Mouse (Mus musculus) hematopoietic stem cell, adult 5-6 weeks (primary cell): ENCODE measurements at regions not wholly inside any gene's neighbourhood (a gene's known extent, or its start where the extent isn't known, plus 50 kb on each side); places are given as distances from the start of the nearest gene placed in this dataset.

ENCODE experiments used
- ATAC-seq, 2 experiments: fragments of 125-278 bp in 1 of 2; replicated peaks in 1 of 2; 2 replicates each; pipeline ENCODE4 v1.8.0; 2016 to 2017; ENCODE audit warnings: inconsistent platforms in 2 of 2, mild to moderate bottlenecking in 2 of 2, moderate number of reproducible peaks in 2 of 2, low read depth in 1 of 2, moderate TSS enrichment in 1 of 2; ENCODE audit not compliant: low FRiP score in 2 of 2, poor library complexity in 2 of 2, severe bottlenecking in 2 of 2, insufficient read depth in 1 of 2, low TSS enrichment in 1 of 2

DNA sequence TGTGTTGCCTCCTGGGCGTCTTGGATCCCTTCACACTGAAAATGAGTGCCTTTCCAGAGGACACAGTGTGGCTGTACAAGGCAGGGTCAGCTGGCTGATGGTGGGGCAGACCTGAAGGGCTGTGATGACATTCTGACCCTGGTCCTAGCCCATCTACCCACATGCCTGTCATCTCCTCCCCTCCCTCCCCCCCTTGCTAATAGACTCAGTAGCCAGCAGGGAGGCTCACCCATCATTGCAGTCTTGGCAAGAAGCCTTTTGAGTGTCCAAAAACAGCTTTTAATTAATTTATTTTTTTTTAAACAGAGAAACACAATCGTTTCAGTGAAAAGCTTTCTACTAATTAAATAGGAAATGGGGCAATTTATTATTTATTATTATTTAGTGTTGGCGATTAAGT, 67.0 kb upstream of the Ssx2ip start:
- ATAC-seq = no peak

DNA sequence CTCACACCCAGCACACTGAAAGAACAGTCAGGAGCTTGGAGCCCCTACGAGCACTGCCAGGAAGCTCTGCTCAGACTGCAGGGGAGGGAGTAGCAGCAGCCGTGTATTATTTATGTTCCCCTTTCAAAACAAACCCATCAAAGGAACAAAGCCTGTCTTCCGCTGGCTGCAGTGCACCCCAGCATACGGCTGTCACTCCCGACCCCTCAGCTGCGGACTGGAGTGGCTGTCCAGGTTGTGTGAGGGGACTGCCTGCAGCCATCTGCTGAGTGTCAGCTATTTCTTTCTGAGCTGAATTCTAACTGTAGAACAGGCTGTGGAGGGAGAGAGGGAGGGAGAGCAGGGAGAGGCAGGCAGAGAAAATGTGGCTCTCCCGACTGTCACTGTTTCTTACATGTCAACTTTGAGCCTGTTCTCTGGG, 66.6 kb upstream of the Ssx2ip start:
- peak; percentile 68 to 79 for ATAC-seq

GRCm38 (mm10) chr3:146338445-146338844, 66.0 kb upstream of the Ssx2ip start:
- ATAC-seq = no peak

GRCm38 (mm10) chr3:146340316-146341055, 64.0 kb upstream of the Ssx2ip start:
- ATAC-seq = no peak

DNA sequence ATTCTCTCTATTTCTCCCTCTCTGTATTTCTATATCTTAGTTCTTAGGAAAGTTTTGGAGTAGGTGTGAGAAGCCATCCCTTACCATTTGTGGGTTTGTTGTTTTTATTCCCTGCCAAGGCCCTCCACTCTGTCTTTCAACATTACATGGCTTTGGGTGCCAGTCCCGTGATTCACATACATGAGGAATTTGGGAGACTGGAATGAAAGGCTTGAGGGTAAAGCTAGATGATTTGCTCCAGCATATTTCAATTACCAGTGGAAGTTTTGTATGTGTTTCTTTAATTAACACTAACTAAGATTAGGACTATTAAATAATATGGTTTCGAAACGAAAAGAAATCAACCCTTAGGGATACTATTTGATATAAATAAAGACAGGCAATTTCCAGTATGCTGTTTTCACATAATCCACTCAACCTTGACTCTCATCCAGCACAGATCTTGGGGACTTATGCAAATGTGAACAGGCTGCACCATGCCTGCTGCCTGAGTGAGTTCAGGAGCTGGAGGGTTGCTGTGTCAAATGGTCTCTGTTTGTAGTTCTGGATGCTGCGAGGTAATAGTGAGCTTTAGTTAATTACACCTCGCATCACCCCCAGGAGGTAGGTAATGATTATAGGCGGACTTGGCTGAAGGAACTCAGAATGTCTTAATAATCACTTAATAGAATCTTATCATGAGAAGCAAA, 62.6 kb upstream of the Ssx2ip start:
- no peak for ATAC-seq

GRCm38 (mm10) chr3:146342727-146343126, 61.7 kb upstream of the Ssx2ip start:
- ATAC-seq = no peak

GRCm38 (mm10) chr3:146343649-146344401, 60.6 kb upstream of the Ssx2ip start:
- peak; percentile 68 to 70 for ATAC-seq

DNA sequence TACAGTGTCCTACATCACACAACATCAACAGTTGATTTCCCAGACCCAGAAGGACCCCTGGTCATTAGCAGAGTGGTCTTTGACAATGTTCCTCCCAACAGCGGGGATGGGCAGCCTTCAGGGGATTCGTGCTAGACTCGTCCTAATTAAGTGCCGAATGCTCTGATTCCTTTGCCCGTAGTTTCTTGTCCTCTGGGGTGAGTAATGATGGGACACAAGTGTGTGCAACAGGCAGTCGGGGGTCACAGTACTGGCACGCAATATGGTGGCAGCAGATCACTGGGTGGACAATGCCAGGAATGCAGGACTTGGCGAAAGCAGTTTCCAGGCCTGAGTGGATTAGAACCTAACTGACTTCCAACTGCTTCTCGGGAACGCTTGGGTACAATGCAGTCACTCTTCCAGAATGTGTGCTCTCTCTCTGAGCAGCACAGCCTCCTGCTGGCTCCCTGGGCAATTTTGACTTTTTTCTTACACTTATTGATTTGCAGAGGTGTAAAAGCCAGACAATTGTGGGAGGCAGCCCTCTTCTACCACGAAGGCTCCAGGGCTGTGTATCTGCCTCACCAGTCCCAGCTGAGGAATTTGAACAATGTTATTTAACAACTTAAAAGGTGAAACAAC, 59.9 kb upstream of the Ssx2ip start:
- no peak for ATAC-seq

- ATAC-seq = peak; percentile 85 to 88
Measured at GRCm38 (mm10) chr3:146345308-146345780, 59.1 kb upstream of the Ssx2ip start.

DNA sequence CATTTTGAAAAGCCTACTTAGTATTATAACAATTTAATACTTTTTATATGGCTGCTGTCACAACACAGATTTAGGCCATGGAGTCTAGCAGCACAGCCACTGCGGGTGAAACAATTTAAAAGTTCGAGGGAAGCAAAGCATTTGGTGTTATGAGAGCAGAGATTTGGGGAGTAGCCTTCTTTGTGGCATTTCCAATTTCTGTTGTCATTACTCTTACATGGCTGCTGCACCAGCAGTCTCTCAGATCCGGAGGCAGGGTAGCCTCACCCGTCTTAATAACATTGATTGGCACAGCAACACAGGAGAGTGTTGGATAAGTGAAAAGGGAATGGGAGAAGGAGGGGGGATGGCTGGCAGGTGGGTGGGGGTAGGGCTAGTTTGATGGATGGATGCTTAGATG, 58.5 kb upstream of the Ssx2ip start:
- ATAC-seq = no peak

DNA sequence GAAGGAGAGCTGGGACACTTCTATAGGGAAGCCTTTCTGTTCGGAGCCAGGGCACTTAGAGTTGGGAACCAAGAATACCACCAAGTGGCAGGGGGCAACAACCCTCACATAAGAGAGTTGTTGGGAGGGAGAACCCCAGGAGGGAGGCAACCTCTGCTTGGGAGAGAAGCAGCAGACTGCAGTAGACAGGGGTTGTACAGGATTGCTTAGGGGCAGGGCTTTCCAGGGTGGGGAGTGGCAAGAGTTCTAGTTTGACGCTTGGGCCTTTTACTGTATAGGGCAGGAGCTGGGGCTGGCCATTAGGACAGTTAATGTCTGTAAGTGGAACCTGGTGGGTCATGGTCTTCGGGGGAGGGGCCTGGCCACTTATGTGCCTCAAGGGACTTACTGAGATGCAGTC, 57.1 kb upstream of the Ssx2ip start:
- ATAC-seq = no peak

GRCm38 (mm10) chr3:146348921-146349320, 55.5 kb upstream of the Ssx2ip start:
- ATAC-seq = no peak

GRCm38 (mm10) chr3:146349393-146349792, 55.0 kb upstream of the Ssx2ip start:
- ATAC-seq = no peak

GRCm38 (mm10) chr3:146350126-146350525, 54.3 kb upstream of the Ssx2ip start:
- ATAC-seq = no peak

GRCm38 (mm10) chr3:146351468-146351867, 53.0 kb upstream of the Ssx2ip start:
- ATAC-seq = no peak

DNA sequence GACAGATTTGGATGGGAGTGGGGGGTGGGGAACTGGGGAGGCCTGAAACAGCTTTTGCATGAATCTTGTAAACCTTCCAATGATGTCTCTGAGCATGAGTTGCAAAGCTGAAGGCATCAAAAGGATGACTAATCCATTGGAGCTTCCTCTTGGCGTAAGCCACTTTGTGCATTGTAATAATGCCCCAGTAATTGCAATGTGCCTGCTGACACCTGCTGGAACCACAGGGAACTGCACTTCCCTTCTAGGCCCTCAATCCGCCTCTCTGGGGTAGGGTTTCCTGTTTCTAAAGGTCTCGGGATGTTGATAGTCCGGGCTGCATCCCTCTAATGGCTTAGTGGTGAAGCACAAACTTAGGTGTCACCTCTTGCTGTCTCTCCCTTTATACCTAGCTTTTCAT, 52.3 kb upstream of the Ssx2ip start:
- peak; percentile 55 to 86; a peak in 3 of 4 replicates for ATAC-seq

DNA sequence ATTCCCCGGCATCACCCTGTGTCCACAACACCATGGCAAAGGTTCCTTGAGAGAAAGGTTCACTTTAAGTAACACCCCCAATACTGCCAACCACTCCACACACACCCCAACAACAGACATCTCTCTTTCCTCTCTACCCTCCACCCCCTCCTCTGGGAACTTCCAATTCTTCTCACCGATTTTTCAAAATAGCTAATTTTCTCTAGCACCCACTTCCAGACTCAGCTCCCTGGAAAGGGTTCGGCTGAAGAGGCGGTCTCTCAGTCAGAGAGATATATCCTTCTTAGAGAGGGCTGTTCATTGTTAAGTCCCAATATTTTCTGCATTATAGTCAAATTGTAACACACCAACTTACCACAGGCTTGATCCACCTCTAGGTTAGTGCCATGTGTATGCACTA, 50.5 kb upstream of the Ssx2ip start:
- ATAC-seq = no peak
